Mouse (Mus musculus) stomach, postnatal 0 days (tissue): ENCODE results near the gene Aco1.

Experiments
- CTCF ChIP-seq: IDR thresholded peaks from 2 replicates; pipeline ENCODE4 v1.5.1; 2016; ENCODE audit warnings: antibody characterized with exemption, low read depth, mild to moderate bottlenecking, moderate library complexity
- EP300 ChIP-seq: optimal IDR thresholded peaks from 2 replicates; pipeline ENCODE3; 2016; ENCODE audit warnings: antibody characterized with exemption

GRCm38 (mm10) chr4:40187956-40188355 lies 45.1 kb downstream of the Aco1 start:
- TF ChIP-seq CTCF (no peak), EP300 (no peak)
